Mouse (Mus musculus): ENCODE results near the gene Nudt2. TPM values are rescaled to one million over a fixed set of nuclear protein-coding genes. Genes with fewer than 3 reads are reported as not detected.

Nudt2 gene
- total and polyA plus RNA-seq, 3 experiments: 21.7 to 40.2 (median 27.9) TPM

- Histone ChIP-seq H3K4me2 (ENCODE audit: insufficient read depth, low read depth, poor library complexity, severe bottlenecking) (no peak overlapping the region), H3K36me3 (replicated peaks in 1 of 2; ENCODE audit: control insufficient read depth in 1 of 2, insufficient read depth in 1 of 2, low read length in 1 of 2) (no peaks in the 10 kb centered on the region)
- dilution Hi-C loops (cut with MboI; ENCODE audit: extremely low pct_ligation_motif_present, extremely low pct_unique_long_range_greater_than_20kb, low sequenced_read_pairs): no loop called here
Observed at GRCm38 (mm10) chr4:41520641-41521040, 55.7 kb downstream of the Nudt2 start.

GRCm38 (mm10) chr4:41522136-41522535 lies 57.2 kb downstream of the Nudt2 start:
- H3K27ac ChIP-seq (ENCODE audit: insufficient read depth, low read depth): no peak overlapping the region
- no peak for DNase-seq (ENCODE audit: extremely low read depth)
- H3K9me3 ChIP-seq (replicated peaks; ENCODE audit: low read length): no peaks in the 10 kb centered on the region
- no peak overlapping the region for H3K4me2 ChIP-seq (ENCODE audit: insufficient read depth, low read depth, poor library complexity, severe bottlenecking)
- in situ Hi-C loops (cut with MboI; ENCODE audit: low pct_ligation_motif_present, low pct_unique_long_range_greater_than_20kb, low sequenced_read_pairs): no loop called here
- peaks cover 41% of the 10 kb centered on the region for H3K27me3 ChIP-seq (replicated peaks)
- no peaks in the 10 kb centered on the region for H3K79me2 ChIP-seq (replicated peaks; ENCODE audit: control insufficient read depth, extremely low read depth, insufficient read depth, poor library complexity, severe bottlenecking)
- H3K36me3 ChIP-seq (replicated peaks in 1 of 2; ENCODE audit: control insufficient read depth in 1 of 2, insufficient read depth in 1 of 2, low read length in 1 of 2): no peaks in the 10 kb centered on the region
- no peaks in the 10 kb centered on the region for H3K4me1 ChIP-seq (ENCODE audit: control insufficient read depth in 1 of 2, insufficient read depth in 2 of 2)
- no peak overlapping the region for H3K4me3 ChIP-seq (replicated peaks in 1 of 3; ENCODE audit: low read depth in 2 of 3, low read length in 2 of 3, poor library complexity in 1 of 3)
- TF ChIP-seq JUND (conservative IDR thresholded peaks at IDR 0.05; ENCODE audit: low read depth, low read length) (no peak), ZNF384 (IDR thresholded peaks at IDR 0.05; ENCODE audit: low read depth, low read length) (no peak), BHLHE40 (IDR thresholded peaks at IDR 0.05; ENCODE audit: low read depth, low read length) (no peak), EP300 (IDR thresholded peaks at IDR 0.05; ENCODE audit: low read length) (no peak), CHD2 (IDR thresholded peaks at IDR 0.05; ENCODE audit: low read length) (no peak)
- dilution Hi-C loops (cut with MboI; ENCODE audit: extremely low pct_ligation_motif_present, extremely low pct_unique_long_range_greater_than_20kb, low sequenced_read_pairs): no loop called here
- H3K9ac ChIP-seq (ENCODE audit: insufficient read depth, low read depth): no peak overlapping the region

More at GRCm38 (mm10) chr4:41520641-41521040, 55.7 kb downstream of the Nudt2 start:
- Histone ChIP-seq H3K79me2 (replicated peaks; ENCODE audit: control insufficient read depth, extremely low read depth, insufficient read depth, poor library complexity, severe bottlenecking) (no peaks in the 10 kb centered on the region), H3K4me1 (ENCODE audit: control insufficient read depth in 1 of 2, insufficient read depth in 2 of 2) (no peaks in the 10 kb centered on the region), H3K9ac (ENCODE audit: insufficient read depth, low read depth) (no peak overlapping the region), H3K27me3 (replicated peaks) (peaks cover 35% of the 10 kb centered on the region), H3K4me3 (replicated peaks in 1 of 3; ENCODE audit: low read depth in 2 of 3, low read length in 2 of 3, poor library complexity in 1 of 3) (no peak overlapping the region), H3K27ac (ENCODE audit: insufficient read depth, low read depth) (no peak overlapping the region), H3K9me3 (replicated peaks; ENCODE audit: low read length) (no peaks in the 10 kb centered on the region)
- DNase-seq (ENCODE audit: extremely low read depth): no peak
- TF ChIP-seq CTCF (conservative IDR thresholded peaks at IDR 0.05 in 1 of 2, IDR thresholded peaks at IDR 0.05 in 1 of 2; ENCODE audit: low read depth in 2 of 2, low read length in 2 of 2): no peak
- TF ChIP-seq TBP (conservative IDR thresholded peaks at IDR 0.05; ENCODE audit: low read depth, low read length): no peak
- TF ChIP-seq CHD1 (IDR thresholded peaks at IDR 0.05; ENCODE audit: low read depth, low read length): no peak
- no peak for TF ChIP-seq GABPA (IDR thresholded peaks at IDR 0.05; ENCODE audit: insufficient replicate concordance, low read depth, low read length)
- in situ Hi-C loops (cut with MboI; ENCODE audit: low pct_ligation_motif_present, low pct_unique_long_range_greater_than_20kb, low sequenced_read_pairs): no loop called here

- Histone ChIP-seq H3K9ac (ENCODE audit: insufficient read depth, low read depth) (no peak overlapping the region), H3K36me3 (replicated peaks in 1 of 2; ENCODE audit: control insufficient read depth in 1 of 2, insufficient read depth in 1 of 2, low read length in 1 of 2) (no peaks in the 10 kb centered on the region), H3K9me3 (replicated peaks; ENCODE audit: low read length) (no peaks in the 10 kb centered on the region), H3K27ac (ENCODE audit: insufficient read depth, low read depth) (no peak overlapping the region), H3K27me3 (replicated peaks) (peaks cover 44% of the 10 kb centered on the region), H3K4me1 (ENCODE audit: control insufficient read depth in 1 of 2, insufficient read depth in 2 of 2) (no peaks in the 10 kb centered on the region), H3K79me2 (replicated peaks; ENCODE audit: control insufficient read depth, extremely low read depth, insufficient read depth, poor library complexity, severe bottlenecking) (no peaks in the 10 kb centered on the region), H3K4me3 (replicated peaks in 1 of 3; ENCODE audit: low read depth in 2 of 3, low read length in 2 of 3, poor library complexity in 1 of 3) (no peak overlapping the region), H3K4me2 (ENCODE audit: insufficient read depth, low read depth, poor library complexity, severe bottlenecking) (no peak overlapping the region)
- peak; percentile 37 for DNase-seq (ENCODE audit: extremely low read depth)
- TF ChIP-seq CHD2 (IDR thresholded peaks at IDR 0.05; ENCODE audit: low read length): no peak
- TF ChIP-seq MAFK (IDR thresholded peaks at IDR 0.05; ENCODE audit: insufficient replicate concordance, low read length): 0 out of 2 replicates have a peak, but pooled peaks have one; percentile 6
- no peak for TF ChIP-seq KAT2A (IDR thresholded peaks at IDR 0.05; ENCODE audit: insufficient replicate concordance, low read length)
- peak; percentile 50 for TF ChIP-seq SMC3 (IDR thresholded peaks at IDR 0.05; ENCODE audit: low read depth, low read length)
- no peak for TF ChIP-seq JUND (conservative IDR thresholded peaks at IDR 0.05; ENCODE audit: low read depth, low read length)
- peak; percentile 74 to 80 for TF ChIP-seq CTCF (conservative IDR thresholded peaks at IDR 0.05 in 1 of 2, IDR thresholded peaks at IDR 0.05 in 1 of 2; ENCODE audit: low read depth in 2 of 2, low read length in 2 of 2)
- peak; percentile 62 for TF ChIP-seq RAD21 (IDR thresholded peaks at IDR 0.05; ENCODE audit: low read depth, low read length)
- dilution Hi-C loops (cut with MboI; ENCODE audit: extremely low pct_ligation_motif_present, extremely low pct_unique_long_range_greater_than_20kb, low sequenced_read_pairs) (no loop called here), in situ Hi-C loops (cut with MboI; ENCODE audit: low pct_ligation_motif_present, low pct_unique_long_range_greater_than_20kb, low sequenced_read_pairs) (no loop called here)
Observed at GRCm38 (mm10) chr4:41522788-41523187, 57.8 kb downstream of the Nudt2 start.
